Mouse (Mus musculus) kidney, postnatal 36 days (tissue): ENCODE data around the gene Zmynd8.
A peak's percentile ranks its signal among the peaks of the same experiment; 100 is the strongest.

Experiments
- DNase-seq, 2 experiments: peaks; one replicate each; pipeline ENCODE4 v3.0.0; 2021 to 2022; ENCODE audit warnings: mixed read lengths in 2 of 2

The Zmynd8 gene

GRCm38 (mm10) chr2:165898202-165899194 is at the start of gene Zmynd8:
TSS of gene Zmynd8 (minus strand) at chr2:165899016.
- no peak for DNase-seq

GRCm38 (mm10) chr2:165948007-165948406 is 49.2 kb upstream of the Zmynd8 start:
- no peak for DNase-seq

GRCm38 (mm10) chr2:165946046-165946564 is 47.3 kb upstream of the Zmynd8 start:
- no peak for DNase-seq

- no peak for DNase-seq
Measured at GRCm38 (mm10) chr2:165944576-165945351, 45.9 kb upstream of the Zmynd8 start.

- no peak for DNase-seq
Measured at GRCm38 (mm10) chr2:165943113-165943512, 44.3 kb upstream of the Zmynd8 start.

GRCm38 (mm10) chr2:165936106-165936505 is 37.3 kb upstream of the Zmynd8 start:
- DNase-seq: peak; percentile 64 to 88

GRCm38 (mm10) chr2:165927705-165928104 is 28.9 kb upstream of the Zmynd8 start:
- no peak for DNase-seq

GRCm38 (mm10) chr2:165926191-165926590 is 27.4 kb upstream of the Zmynd8 start:
- DNase-seq: no peak

- DNase-seq: no peak
Measured at GRCm38 (mm10) chr2:165925144-165925543, 26.3 kb upstream of the Zmynd8 start.

- no peak for DNase-seq
Measured at GRCm38 (mm10) chr2:165924695-165925094, 25.9 kb upstream of the Zmynd8 start.

GRCm38 (mm10) chr2:165923715-165924114 is 24.9 kb upstream of the Zmynd8 start:
- DNase-seq: no peak

- DNase-seq: no peak
Measured at GRCm38 (mm10) chr2:165922994-165923393, 24.2 kb upstream of the Zmynd8 start.

GRCm38 (mm10) chr2:165922047-165922728 is 23.4 kb upstream of the Zmynd8 start:
- peak; percentile 63 to 73 for DNase-seq

- peak; percentile 95 to 96 for DNase-seq
Measured at GRCm38 (mm10) chr2:165914298-165914697, 15.5 kb upstream of the Zmynd8 start.

GRCm38 (mm10) chr2:165913073-165913472 is 14.3 kb upstream of the Zmynd8 start:
- no peak for DNase-seq

GRCm38 (mm10) chr2:165909731-165910130 is 10.9 kb upstream of the Zmynd8 start:
- no peak for DNase-seq

GRCm38 (mm10) chr2:165907199-165907598 is 8.4 kb upstream of the Zmynd8 start:
- DNase-seq: peak in 1 of 2 experiments; percentile 43

GRCm38 (mm10) chr2:165906332-165906945 is 7.6 kb upstream of the Zmynd8 start:
- peak; percentile 50 to 74 for DNase-seq

- DNase-seq: no peak
Measured at GRCm38 (mm10) chr2:165901127-165901384, 2.2 kb upstream of the Zmynd8 start.

- no peak for DNase-seq
Measured at GRCm38 (mm10) chr2:165900351-165901126, 1.7 kb upstream of the Zmynd8 start.

- DNase-seq: no peak
Measured at GRCm38 (mm10) chr2:165899923-165900322, 1.1 kb upstream of the Zmynd8 start.

- no peak for DNase-seq
Measured at GRCm38 (mm10) chr2:165899474-165899873, 658 bp upstream of the Zmynd8 start.
